Mouse (Mus musculus) kidney, embryonic 16.5 days (tissue): ENCODE data around the gene Reln. TPM values are rescaled to one million over a fixed set of nuclear protein-coding genes. Genes with fewer than 3 reads are reported as not detected.

Experiments used
- ATAC-seq: fragments of 200-750 bp; cut with Nextera tagmentation; 2 replicates; pipeline ENCODE4 v1.8.0; 2017; ENCODE audit warnings: moderate TSS enrichment; ENCODE audit not compliant: low FRiP score, low TSS enrichment
- H3K27ac ChIP-seq: fragments of 300-500 bp; sonication (generic); 2 replicates; pipeline ENCODE4 v1.5.1; 2014; ENCODE audit warnings: low read length
- H3K27me3 ChIP-seq: fragments of 300-500 bp; sonication (generic); 2 replicates; pipeline ENCODE4 v1.6.1; 2014; ENCODE audit warnings: low read length, control low read depth, mixed read lengths; ENCODE audit not compliant: insufficient read depth
- H3K36me3 ChIP-seq: fragments of 300-500 bp; sonication (generic); 2 replicates; pipeline ENCODE4 v1.6.1; 2014; ENCODE audit warnings: low read length, control low read depth, mixed read lengths; ENCODE audit not compliant: insufficient read depth
- H3K4me1 ChIP-seq: fragments of 300-500 bp; sonication (generic); 2 replicates; pipeline ENCODE4 v1.6.1; 2014; ENCODE audit warnings: low read length, control low read depth, mixed read lengths; ENCODE audit not compliant: insufficient read depth
- H3K4me2 ChIP-seq: fragments of 300-500 bp; sonication (generic); replicated peaks from 2 replicates; pipeline ENCODE4 v1.6.1; 2014; ENCODE audit warnings: low read depth, low read length
- H3K4me3 ChIP-seq: fragments of 300-500 bp; sonication (generic); 2 replicates; pipeline ENCODE4 v1.5.1; 2014; ENCODE audit warnings: mild to moderate bottlenecking, low read length
- H3K9ac ChIP-seq: fragments of 300-500 bp; sonication (generic); replicated peaks from 2 replicates; pipeline ENCODE4 v1.6.1; 2014; ENCODE audit warnings: low read length
- H3K9me3 ChIP-seq: fragments of 300-500 bp; sonication (generic); 2 replicates; pipeline ENCODE4 v1.6.1; 2016; ENCODE audit warnings: low read length, control low read depth
- WGBS: fragments of 180-500 bp; shearing (Covaris S2); extraction: QIAGEN DNeasy Blood & Tissue Kit; methylation state at CpG from one replicate; pipeline ENCODE4 v1.1.7; 2014; 5-methylcytosine and 5-hydroxymethylcytosine counted together
- polyA plus RNA-seq: library from polyadenylated mRNA; unstranded; fragments of >200 nt; fragmentation: Nextera tagmentation; extraction: Ambion mirVana; gene quantifications from 2 replicates; pipeline ENCODE4 v1.2.1, GENCODE M21; 2015

Reln gene
- polyA plus RNA-seq, 1 experiment from 2014 or later: 15.9 TPM

DNA sequence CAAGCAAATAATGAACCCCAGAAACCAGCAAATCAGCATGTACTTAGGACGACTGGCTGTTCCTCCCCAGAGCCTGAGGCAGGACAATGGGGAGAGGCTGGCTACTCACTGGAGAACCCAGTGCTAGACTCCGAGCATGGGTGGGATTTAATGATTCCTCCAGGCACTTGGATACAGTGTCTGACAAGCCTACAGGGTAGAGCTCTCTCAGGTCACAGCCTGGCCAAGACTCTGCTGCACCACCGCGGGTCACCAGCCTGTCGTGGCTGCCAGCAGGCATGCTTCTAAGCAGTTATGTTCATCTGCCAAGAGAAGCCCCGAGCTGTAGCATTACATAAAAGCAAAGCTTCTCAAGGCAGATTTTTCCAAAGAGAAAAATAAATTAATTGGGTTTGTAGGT is 190.9 kb downstream of the Reln start:
- Histone ChIP-seq H3K4me2 (no peak overlapping the region), H3K4me1 (no peaks in the 10 kb centered on the region), H3K4me3 (no peak overlapping the region), H3K9ac (no peak overlapping the region), H3K27ac (no peak overlapping the region), H3K9me3 (no peaks in the 10 kb centered on the region), H3K36me3 (no peaks in the 10 kb centered on the region), H3K27me3 (no peaks in the 10 kb centered on the region)
- ATAC-seq: no peak
- 49% methylated on average over 6 of the region's 6 CpGs for WGBS

DNA sequence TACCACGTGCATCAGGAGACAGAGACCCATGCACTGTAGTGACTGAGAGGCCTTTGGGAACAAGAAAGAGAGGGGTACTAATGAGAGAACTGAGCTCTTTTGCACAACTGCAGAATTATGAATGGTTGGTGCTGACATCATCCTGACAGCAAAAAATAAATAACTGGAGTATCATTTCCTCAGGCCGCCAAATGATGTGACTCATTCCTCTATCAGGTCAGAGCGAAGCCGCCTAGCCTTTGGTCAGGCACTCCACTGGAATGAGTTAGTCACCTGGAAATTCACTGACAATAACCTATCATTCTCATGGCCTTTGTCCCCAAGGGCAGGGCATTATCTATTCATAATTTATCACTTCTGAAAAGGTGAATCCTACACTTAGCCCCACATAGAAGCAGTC is 202.7 kb downstream of the Reln start:
- Histone ChIP-seq H3K4me3 (no peak overlapping the region), H3K9me3 (no peaks in the 10 kb centered on the region; the same call in 1 of the 2 replicates), H3K4me2 (no peak overlapping the region), H3K27ac (no peak overlapping the region), H3K4me1 (no peaks in the 10 kb centered on the region), H3K36me3 (no peaks in the 10 kb centered on the region), H3K27me3 (no peaks in the 10 kb centered on the region), H3K9ac (no peak overlapping the region)
- 75% methylated on average over 4 of the region's 4 CpGs for WGBS
- no peak for ATAC-seq

DNA sequence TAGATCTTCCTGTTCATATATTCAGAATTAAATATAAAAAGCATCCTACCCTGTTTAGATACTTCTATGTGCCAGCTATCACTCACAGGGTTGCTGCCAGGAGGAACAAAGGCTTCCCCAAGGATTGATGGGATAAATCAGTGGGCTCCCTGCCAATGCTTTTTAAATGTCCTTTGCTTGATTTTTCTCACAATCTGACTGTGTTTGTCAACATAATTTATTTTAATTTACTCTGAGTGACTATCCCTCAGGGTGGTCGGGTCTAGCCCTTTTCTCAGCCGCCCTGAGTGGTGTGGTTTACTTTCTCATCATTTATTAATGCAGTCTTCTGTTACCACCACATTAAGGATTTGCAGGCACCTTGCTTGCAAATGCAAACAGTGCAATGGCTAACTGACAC is 205.5 kb downstream of the Reln start:
- Histone ChIP-seq H3K27ac (no peak overlapping the region), H3K9me3 (no peaks in the 10 kb centered on the region; the same call in 1 of the 2 replicates), H3K36me3 (no peaks in the 10 kb centered on the region), H3K4me3 (no peak overlapping the region), H3K27me3 (no peaks in the 10 kb centered on the region), H3K9ac (no peak overlapping the region), H3K4me1 (peaks cover 7% of the 10 kb centered on the region; the same call in 1 of the 2 replicates), H3K4me2 (no peak overlapping the region)
- ATAC-seq: no peak
- WGBS: 56% methylated on average over 2 of the region's 2 CpGs

DNA sequence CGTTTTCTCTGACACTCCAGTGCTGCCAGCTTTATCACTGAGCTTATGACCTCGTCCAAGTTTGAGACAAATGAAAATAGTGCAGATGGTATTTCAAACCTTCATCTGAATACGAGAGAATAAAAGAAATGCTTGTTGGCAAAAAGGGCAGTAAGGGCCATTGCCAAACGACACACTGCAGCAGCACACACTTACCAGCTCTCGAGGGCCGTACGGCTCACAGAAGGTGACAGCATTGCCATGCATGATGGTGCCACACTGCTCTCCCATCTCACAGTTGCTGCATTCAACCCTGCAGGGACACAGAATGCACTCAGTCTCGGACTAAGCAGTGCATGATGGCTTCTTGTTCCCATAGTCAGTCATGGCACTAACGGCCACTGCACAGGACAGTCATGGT is 210.1 kb downstream of the Reln start:
- H3K4me2 ChIP-seq: no peak overlapping the region
- H3K4me3 ChIP-seq: no peak overlapping the region
- no peak for ATAC-seq
- H3K9ac ChIP-seq: no peak overlapping the region
- no peak overlapping the region for H3K27ac ChIP-seq
- WGBS: 63% methylated on average over 9 of the region's 9 CpGs
- H3K4me1 ChIP-seq: peaks cover 7% of the 10 kb centered on the region; the same call in 1 of the 2 replicates
- no peaks in the 10 kb centered on the region for H3K27me3 ChIP-seq
- H3K36me3 ChIP-seq: no peaks in the 10 kb centered on the region
- no peaks in the 10 kb centered on the region; the same call in 1 of the 2 replicates for H3K9me3 ChIP-seq

DNA sequence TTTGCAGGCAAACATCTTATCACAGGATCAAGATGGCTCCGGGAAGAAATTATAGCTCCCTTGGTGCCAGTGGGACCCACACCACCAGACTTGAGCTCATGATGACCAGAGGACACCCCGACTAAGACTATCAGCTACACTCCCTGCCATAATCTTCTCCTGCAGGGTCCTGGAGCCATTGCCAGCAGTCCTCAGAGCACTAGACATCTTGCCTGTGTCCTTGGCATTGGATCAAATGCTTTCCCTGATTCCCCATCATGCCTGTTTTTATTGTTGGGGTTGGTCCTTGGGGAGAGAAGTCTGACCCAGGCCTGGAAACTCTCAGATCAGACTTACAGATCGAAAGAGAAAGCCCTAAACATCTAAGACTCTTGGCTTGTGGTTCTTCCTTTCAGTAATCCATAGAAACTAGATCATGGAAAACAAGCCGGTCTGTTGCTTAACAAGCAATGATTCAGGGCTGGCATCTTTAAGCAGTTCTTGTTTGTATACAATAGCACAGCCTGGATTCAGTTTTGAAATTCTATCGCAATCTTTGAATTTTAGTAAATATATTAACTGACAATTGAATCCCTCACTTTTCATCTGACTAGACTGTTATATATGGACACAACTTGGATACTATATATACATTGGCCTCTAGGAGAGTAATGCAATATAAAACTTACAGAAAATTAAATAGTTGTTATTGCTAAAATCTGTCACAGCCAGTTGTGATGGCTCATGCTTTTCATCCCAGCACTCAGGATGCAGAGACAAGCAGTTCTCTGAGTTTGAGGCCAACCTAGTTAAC is 212.6 kb downstream of the Reln start:
- Histone ChIP-seq H3K9ac (no peak overlapping the region), H3K27me3 (no peaks in the 10 kb centered on the region), H3K36me3 (no peaks in the 10 kb centered on the region), H3K4me1 (peaks cover 7% of the 10 kb centered on the region; the same call in 1 of the 2 replicates), H3K27ac (no peak overlapping the region), H3K4me2 (no peak overlapping the region), H3K4me3 (no peak overlapping the region), H3K9me3 (no peaks in the 10 kb centered on the region)
- no peak for ATAC-seq
- 81% methylated on average over 5 of the region's 5 CpGs for WGBS

DNA sequence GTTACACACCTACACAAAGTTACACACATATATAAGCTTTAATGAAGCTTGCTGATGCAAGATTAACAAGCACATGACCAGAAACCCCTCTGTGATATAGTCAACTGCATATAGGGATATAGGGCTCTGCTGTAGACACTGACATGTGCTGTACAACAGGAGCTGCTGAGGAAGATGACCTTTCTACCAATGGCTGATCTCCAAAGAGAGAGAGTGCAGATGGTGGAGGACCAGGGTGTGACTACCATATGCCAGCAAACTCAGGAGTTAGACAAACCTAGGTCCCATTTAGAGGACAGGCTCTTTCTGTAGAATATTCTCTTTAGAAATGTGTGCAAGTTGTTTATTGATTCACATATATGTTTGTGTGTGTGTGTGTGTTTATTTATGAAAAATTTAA is 216.9 kb downstream of the Reln start:
- no peaks in the 10 kb centered on the region for H3K9me3 ChIP-seq
- H3K4me3 ChIP-seq: no peak overlapping the region
- no peak for ATAC-seq
- no peaks in the 10 kb centered on the region for H3K36me3 ChIP-seq
- no peak overlapping the region for H3K4me2 ChIP-seq
- H3K27me3 ChIP-seq: no peaks in the 10 kb centered on the region
- no peaks in the 10 kb centered on the region for H3K4me1 ChIP-seq
- no peak overlapping the region for H3K27ac ChIP-seq
- H3K9ac ChIP-seq: no peak overlapping the region

DNA sequence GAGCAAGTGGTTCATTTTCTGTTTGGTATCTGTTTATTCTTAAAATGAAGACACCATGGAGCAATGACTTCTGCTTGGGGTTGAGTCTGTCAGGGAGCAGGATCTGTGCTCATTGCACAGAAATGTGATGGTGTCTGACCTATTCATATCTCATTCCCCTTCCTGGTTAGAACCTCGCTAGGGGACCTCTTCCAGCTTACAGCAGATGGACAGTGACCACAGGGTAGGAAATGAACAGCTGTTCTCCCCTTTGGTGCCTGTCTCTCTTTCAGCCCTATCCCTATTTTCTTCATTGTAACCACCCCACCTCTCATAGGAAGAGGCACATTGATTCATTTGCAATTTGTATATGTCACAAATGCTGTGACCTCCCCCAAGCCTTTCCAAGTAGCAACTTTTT is 225.2 kb downstream of the Reln start:
- Histone ChIP-seq H3K9ac (no peak overlapping the region), H3K4me3 (no peak overlapping the region), H3K27me3 (no peaks in the 10 kb centered on the region), H3K4me2 (no peak overlapping the region), H3K9me3 (no peaks in the 10 kb centered on the region), H3K27ac (no peak overlapping the region), H3K4me1 (no peaks in the 10 kb centered on the region), H3K36me3 (no peaks in the 10 kb centered on the region)
- no peak for ATAC-seq
- 56% methylated on average over 1 of the region's 1 CpGs for WGBS

DNA sequence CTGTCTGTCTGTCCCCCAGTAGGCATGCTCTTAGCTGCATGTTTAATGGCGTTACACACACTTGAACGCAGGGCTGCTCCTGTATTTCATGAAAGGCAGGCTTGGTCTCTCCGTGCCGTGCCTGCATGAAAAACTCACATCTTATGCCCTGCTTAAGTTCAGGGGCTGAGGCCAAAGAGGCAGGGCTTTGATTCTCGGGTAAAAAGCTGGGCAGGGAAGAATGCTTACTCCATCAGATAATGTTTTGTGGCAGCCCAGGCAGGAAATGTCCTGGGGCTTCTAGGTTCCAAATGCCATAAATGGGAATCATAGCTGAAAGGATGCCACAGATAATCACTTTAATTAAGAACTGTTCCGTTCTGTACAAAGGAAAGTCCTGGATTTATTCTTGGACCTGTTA is 226.0 kb downstream of the Reln start:
- Histone ChIP-seq H3K9ac (no peak overlapping the region), H3K36me3 (no peaks in the 10 kb centered on the region), H3K4me1 (no peaks in the 10 kb centered on the region), H3K27me3 (no peaks in the 10 kb centered on the region), H3K27ac (no peak overlapping the region), H3K9me3 (no peaks in the 10 kb centered on the region), H3K4me3 (no peak overlapping the region), H3K4me2 (no peak overlapping the region)
- WGBS: 66% methylated on average over 6 of the region's 6 CpGs
- ATAC-seq: no peak

DNA sequence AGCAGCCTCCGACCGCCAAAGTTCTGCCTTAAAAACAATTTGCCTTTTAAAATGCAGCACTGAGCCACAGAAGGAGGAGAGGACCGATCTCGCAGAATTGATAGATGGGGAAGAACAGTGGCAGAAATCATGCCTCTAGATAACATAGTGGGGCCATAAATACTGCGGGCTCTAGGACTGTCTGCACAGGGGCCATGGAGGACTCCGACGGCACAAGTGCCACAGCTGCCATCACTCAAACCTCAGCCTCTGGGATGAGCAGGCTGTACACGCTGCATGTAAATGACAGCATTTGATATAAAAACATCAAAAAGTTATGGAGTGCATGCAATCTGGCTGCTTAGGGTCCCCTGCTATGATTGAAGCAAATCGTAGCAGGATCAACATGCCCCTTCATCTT is 227.6 kb downstream of the Reln start:
- ATAC-seq: no peak
- no peak overlapping the region for H3K9ac ChIP-seq
- H3K27ac ChIP-seq: no peak overlapping the region
- H3K4me2 ChIP-seq: no peak overlapping the region
- H3K9me3 ChIP-seq: no peaks in the 10 kb centered on the region
- no peaks in the 10 kb centered on the region for H3K36me3 ChIP-seq
- no peaks in the 10 kb centered on the region for H3K4me1 ChIP-seq
- 53% methylated on average over 9 of the region's 9 CpGs for WGBS
- no peaks in the 10 kb centered on the region for H3K27me3 ChIP-seq
- no peak overlapping the region for H3K4me3 ChIP-seq

DNA sequence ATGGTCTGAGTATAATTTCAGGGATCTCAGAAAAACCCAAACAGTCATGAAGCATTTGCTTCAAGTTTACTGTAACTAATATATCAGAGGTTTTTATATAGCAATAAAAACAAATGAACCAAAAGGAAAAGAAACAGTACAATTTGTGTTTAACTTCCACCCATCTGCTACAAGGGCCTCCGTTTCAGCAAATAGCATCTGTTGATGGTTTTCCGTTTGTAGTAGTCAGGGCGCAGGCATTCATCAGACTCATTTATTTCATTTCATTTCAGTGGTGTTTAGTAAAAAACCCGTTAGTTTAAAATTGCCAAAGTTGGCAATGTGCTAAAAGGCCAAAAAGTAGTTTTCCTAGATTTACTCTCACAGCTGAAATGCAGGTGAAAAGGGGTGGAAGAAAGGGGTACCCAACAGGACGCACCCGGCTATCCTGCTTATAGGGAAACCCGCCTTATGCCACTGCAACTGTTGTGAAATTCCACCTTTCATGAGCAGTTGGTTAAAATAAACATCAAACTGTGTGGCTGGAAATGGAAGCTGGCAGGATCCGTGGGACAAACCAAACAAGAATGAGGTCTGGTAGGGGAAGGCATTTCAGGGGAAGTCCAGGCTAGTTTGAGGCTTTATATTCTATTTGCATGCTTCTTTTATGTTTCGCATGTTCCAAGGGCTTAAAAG is 237.6 kb downstream of the Reln start:
- no peaks in the 10 kb centered on the region for H3K27me3 ChIP-seq
- 63% methylated on average over 9 of the region's 9 CpGs for WGBS
- H3K9ac ChIP-seq: no peak overlapping the region
- H3K9me3 ChIP-seq: no peaks in the 10 kb centered on the region
- H3K4me3 ChIP-seq: no peak overlapping the region
- H3K4me2 ChIP-seq: no peak overlapping the region
- no peaks in the 10 kb centered on the region for H3K36me3 ChIP-seq
- H3K27ac ChIP-seq: no peak overlapping the region
- H3K4me1 ChIP-seq: no peaks in the 10 kb centered on the region
- no peak for ATAC-seq
